Mouse (Mus musculus) CD4-positive, CD25-positive, alpha-beta regulatory T cell, adult 2 months (primary cell): ENCODE data around the gene Smarcc1.

Experiments used
- DNase-seq: peaks from one replicate; pipeline ENCODE4 v3.0.0-alpha.2; 2012; ENCODE audit warnings: low read depth, low spot score

Smarcc1 gene

DNA sequence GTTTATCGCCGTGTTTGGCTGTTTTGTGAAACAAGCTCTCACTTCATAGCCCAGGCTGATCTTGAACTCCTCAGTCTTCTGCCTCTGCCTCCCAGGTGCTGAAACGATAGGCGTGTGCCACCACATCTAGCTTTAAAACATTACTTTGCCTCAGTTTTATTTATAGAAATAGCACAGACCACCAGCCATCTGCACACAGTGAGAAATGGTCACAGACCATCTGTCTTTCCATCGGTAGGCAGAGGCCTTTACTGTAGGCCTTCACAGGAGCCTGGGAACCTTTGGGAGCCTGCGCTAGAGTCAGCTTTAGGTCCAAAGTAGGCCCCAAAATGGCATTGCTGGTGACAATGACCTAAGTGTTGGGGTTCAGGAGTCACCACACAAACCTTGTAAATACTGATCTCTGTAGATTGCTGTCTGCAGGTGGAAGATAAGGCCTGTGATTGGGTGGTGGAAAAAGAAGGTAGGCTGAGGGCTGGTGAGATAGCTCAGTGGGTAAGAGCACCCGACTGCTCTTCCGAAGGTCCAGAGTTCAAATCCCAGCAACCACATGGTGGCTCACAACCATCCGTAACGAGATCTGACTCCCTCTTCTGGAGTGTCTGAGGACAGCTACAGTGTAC is 166.7 kb downstream of the Smarcc1 start:
- DNase-seq: no peak

GRCm38 (mm10) chr9:110287321-110287924 is 169.9 kb downstream of the Smarcc1 start:
- no peak for DNase-seq
